Mouse (Mus musculus) hindbrain, embryonic 13.5 days (tissue): Measurements from ENCODE around the gene Ppfibp2. TPM values are rescaled to one million over a fixed set of nuclear protein-coding genes. Genes with fewer than 3 reads are reported as not detected.

Experiments
- ATAC-seq: fragments of 200-750 bp; cut with Nextera tagmentation; 2 replicates; pipeline ENCODE4 v1.8.0; 2017; ENCODE audit warnings: moderate TSS enrichment; ENCODE audit not compliant: low FRiP score
- H3K27ac ChIP-seq: fragments of 300-500 bp; sonication (generic); 2 replicates; pipeline ENCODE4 v1.5.1; 2015; ENCODE audit warnings: inconsistent platforms, mild to moderate bottlenecking, moderate library complexity
- H3K27me3 ChIP-seq: fragments of 300-500 bp; sonication (generic); 2 replicates; pipeline ENCODE4 v1.6.1; 2015; ENCODE audit warnings: mild to moderate bottlenecking, inconsistent platforms
- H3K36me3 ChIP-seq: fragments of 300-500 bp; sonication (generic); 2 replicates; pipeline ENCODE4 v1.6.1; 2015; ENCODE audit warnings: mild to moderate bottlenecking, inconsistent platforms
- H3K4me1 ChIP-seq: fragments of 300-500 bp; sonication (generic); replicated peaks from 2 replicates; pipeline ENCODE4 v1.6.1; 2015; ENCODE audit warnings: inconsistent platforms
- H3K4me2 ChIP-seq: fragments of 300-500 bp; sonication (generic); 2 replicates; pipeline ENCODE4 v1.6.1; 2015; ENCODE audit warnings: inconsistent platforms, mild to moderate bottlenecking, moderate library complexity
- H3K4me3 ChIP-seq: fragments of 300-500 bp; sonication (generic); 2 replicates; pipeline ENCODE4 v1.5.1; 2015; ENCODE audit warnings: mild to moderate bottlenecking, inconsistent platforms
- H3K9ac ChIP-seq: fragments of 300-500 bp; sonication (generic); 2 replicates; pipeline ENCODE4 v1.6.1; 2015; ENCODE audit warnings: mild to moderate bottlenecking, inconsistent platforms
- H3K9me3 ChIP-seq: fragments of 300-500 bp; sonication (generic); 2 replicates; pipeline ENCODE4 v1.6.1; 2016; ENCODE audit warnings: inconsistent platforms
- WGBS: fragments of 180-500 bp; shearing (Covaris S2); methylation state at CpG from one replicate; pipeline ENCODE4 v1.1.7; 2015; 5-methylcytosine and 5-hydroxymethylcytosine counted together
- polyA plus RNA-seq: library from polyadenylated mRNA; unstranded; fragments of >200 nt; fragmentation: Nextera tagmentation; extraction: Ambion mirVana; gene quantifications from 2 replicates; pipeline ENCODE4 v1.2.1, GENCODE M21; 2015

Ppfibp2 gene
- polyA plus RNA-seq, 1 experiment from 2014 or later = 2.4 TPM

GRCm38 (mm10) chr7:107619225-107619624, 24.2 kb downstream of the Ppfibp2 start:
- Histone ChIP-seq H3K9me3 (no peaks in the 10 kb centered on the region), H3K9ac (no peak overlapping the region), H3K27ac (no peak overlapping the region), H3K4me2 (no peak overlapping the region), H3K36me3 (no peaks in the 10 kb centered on the region), H3K4me1 (no peaks in the 10 kb centered on the region), H3K27me3 (no peaks in the 10 kb centered on the region), H3K4me3 (no peak overlapping the region)
- WGBS = 81% methylated on average over 4 of the region's 4 CpGs
- ATAC-seq = no peak

DNA sequence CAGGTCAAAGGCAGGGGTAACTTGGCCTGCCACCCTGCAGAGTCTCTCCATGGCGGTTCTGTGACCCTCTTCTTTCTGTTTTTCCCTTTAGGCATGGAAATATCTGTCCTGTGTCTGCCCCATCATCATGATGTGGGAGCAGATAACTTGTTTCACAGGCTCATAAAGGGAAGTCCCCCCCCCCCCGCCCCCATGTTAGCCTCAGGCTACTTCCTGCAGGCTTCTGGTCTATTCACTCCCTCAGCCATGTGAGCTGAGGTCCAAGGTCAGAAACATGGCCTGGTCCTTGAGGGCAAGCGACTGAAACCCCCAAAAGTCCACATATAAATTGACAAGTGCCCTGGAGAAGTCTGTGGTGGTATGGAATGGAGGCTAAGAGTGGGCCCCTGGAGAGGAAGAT, 25.1 kb downstream of the Ppfibp2 start:
- Histone ChIP-seq H3K4me2 (no peak overlapping the region), H3K4me3 (no peak overlapping the region), H3K27ac (no peak overlapping the region), H3K4me1 (no peaks in the 10 kb centered on the region), H3K36me3 (no peaks in the 10 kb centered on the region), H3K9me3 (no peaks in the 10 kb centered on the region), H3K27me3 (no peaks in the 10 kb centered on the region), H3K9ac (no peak overlapping the region)
- no peak for ATAC-seq
- 80% methylated on average over 3 of the region's 3 CpGs for WGBS

- H3K27me3 ChIP-seq = no peaks in the 10 kb centered on the region
- no peak overlapping the region for H3K4me2 ChIP-seq
- no peaks in the 10 kb centered on the region for H3K36me3 ChIP-seq
- no peak overlapping the region for H3K9ac ChIP-seq
- no peaks in the 10 kb centered on the region for H3K9me3 ChIP-seq
- H3K27ac ChIP-seq = no peak overlapping the region
- 71% methylated on average over 3 of the region's 3 CpGs for WGBS
- no peaks in the 10 kb centered on the region for H3K4me1 ChIP-seq
- H3K4me3 ChIP-seq = no peak overlapping the region
- no peak for ATAC-seq
These were observed 29.4 kb downstream of the Ppfibp2 start for GRCm38 (mm10) chr7:107624432-107624831.

DNA sequence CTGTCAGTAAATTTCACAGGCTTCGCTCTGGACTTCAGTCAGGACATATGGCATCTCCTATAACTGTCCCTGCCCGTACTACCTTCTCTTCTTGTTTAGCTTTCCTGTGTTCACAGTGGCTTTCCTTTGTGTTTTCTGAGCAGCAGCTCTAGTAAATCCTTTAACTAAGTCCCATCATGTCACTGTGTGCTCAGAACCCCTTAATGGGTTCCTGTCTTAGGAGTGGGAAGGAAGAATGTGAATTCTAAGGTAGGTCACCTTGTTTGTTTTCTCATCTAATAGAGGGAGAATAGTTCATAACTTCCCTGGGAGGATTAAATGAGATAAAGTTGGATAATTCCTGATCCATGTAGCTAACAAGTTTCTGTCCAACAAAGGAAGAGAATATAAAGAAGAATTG, 30.1 kb downstream of the Ppfibp2 start, which contains the start of gene 5330417H12Rik:
TSS of gene 5330417H12Rik (minus strand) at position 101 of the 400 bp plus-strand sequence.
- Histone ChIP-seq H3K27ac (no peak within 1 kb of the TSS), H3K4me2 (no peak within 1 kb of the TSS), H3K27me3 (no peaks in the 10 kb centered on the region), H3K9me3 (no peaks in the 10 kb centered on the region), H3K4me3 (no peak within 1 kb of the TSS), H3K9ac (no peak within 1 kb of the TSS), H3K36me3 (no peaks in the 10 kb centered on the region), H3K4me1 (no peaks in the 10 kb centered on the region)
- 87% methylated on average over 2 of the region's 2 CpGs for WGBS
- no peak for ATAC-seq

- H3K9me3 ChIP-seq = no peaks in the 10 kb centered on the region
- H3K4me3 ChIP-seq = no peak overlapping the region
- no peak overlapping the region for H3K27ac ChIP-seq
- no peak overlapping the region for H3K4me2 ChIP-seq
- no peaks in the 10 kb centered on the region for H3K4me1 ChIP-seq
- no peak for ATAC-seq
- H3K27me3 ChIP-seq = no peaks in the 10 kb centered on the region
- no peak overlapping the region for H3K9ac ChIP-seq
- 89% methylated on average over 6 of the region's 6 CpGs for WGBS
- no peaks in the 10 kb centered on the region for H3K36me3 ChIP-seq
These were observed 30.8 kb downstream of the Ppfibp2 start for GRCm38 (mm10) chr7:107625781-107626180.

DNA sequence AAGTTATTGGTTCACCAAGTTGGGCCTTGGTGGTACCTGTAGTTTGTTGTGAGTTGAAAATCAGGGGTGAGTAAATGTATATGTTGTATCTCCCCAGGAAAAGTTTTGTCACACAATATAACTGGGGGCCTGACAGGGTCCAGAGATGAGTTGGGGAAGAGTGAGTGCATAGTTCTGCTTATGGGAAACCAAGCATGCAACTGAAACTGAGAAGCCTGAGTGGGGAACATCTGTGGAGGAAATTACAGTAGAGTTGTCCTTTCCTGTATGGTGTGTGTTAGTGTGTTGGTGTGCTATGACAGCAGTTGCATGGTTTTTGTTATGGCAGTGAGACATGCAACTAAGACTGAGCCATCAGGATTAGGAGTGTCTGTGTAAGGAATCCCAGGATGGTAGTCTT, 33.4 kb downstream of the Ppfibp2 start:
- no peak overlapping the region for H3K27ac ChIP-seq
- no peaks in the 10 kb centered on the region for H3K27me3 ChIP-seq
- no peaks in the 10 kb centered on the region for H3K4me1 ChIP-seq
- no peak for ATAC-seq
- no peaks in the 10 kb centered on the region for H3K9me3 ChIP-seq
- H3K36me3 ChIP-seq = no peaks in the 10 kb centered on the region
- H3K4me2 ChIP-seq = no peak overlapping the region
- H3K9ac ChIP-seq = no peak overlapping the region
- H3K4me3 ChIP-seq = no peak overlapping the region

DNA sequence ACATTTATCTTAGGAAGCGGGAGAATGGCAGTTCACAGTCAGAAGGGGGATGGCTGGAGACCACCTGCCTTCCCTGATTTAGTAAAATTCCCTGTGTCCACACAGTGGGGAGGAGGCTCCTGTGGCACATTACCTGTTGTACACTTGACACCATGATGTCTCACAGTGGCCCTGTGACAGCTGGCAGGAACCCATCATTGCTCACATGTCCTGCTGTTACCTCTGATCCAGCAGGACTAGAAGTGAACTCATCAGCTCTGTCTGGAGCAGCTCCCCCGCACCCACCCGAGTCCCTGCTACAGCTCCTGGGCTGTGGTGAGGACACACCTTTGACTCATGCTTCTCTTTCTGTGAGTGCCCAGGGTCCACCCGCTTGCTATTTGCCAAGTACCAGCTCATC, 38.2 kb downstream of the Ppfibp2 start:
- H3K36me3 ChIP-seq = no peaks in the 10 kb centered on the region
- no peak overlapping the region for H3K9ac ChIP-seq
- H3K9me3 ChIP-seq = no peaks in the 10 kb centered on the region
- no peak overlapping the region for H3K27ac ChIP-seq
- no peak overlapping the region for H3K4me3 ChIP-seq
- no peak overlapping the region for H3K4me2 ChIP-seq
- H3K27me3 ChIP-seq = no peaks in the 10 kb centered on the region
- ATAC-seq = no peak
- H3K4me1 ChIP-seq = no peaks in the 10 kb centered on the region
- WGBS = 89% methylated on average over 4 of the region's 4 CpGs

DNA sequence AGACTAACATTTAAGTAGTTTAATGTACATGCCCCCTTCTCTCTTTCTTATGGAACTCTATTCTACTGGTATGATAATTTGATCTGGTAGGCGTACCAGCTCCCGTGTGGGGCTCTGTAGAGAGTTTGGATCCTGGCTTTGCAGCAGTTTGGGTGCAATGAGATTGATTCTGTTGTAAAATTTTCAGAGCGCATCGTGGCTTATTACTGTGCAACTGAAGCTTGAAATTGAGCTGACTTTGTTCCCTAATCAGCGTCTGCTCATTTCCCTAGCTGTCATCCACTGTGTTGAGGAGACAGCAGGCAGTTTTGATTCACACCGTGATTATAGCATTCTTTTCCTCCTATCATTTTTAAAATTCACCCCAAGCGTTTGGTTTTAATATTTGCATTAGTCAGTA, 42.4 kb downstream of the Ppfibp2 start:
- H3K9me3 ChIP-seq = no peaks in the 10 kb centered on the region
- H3K4me1 ChIP-seq = no peaks in the 10 kb centered on the region
- H3K27ac ChIP-seq = no peak overlapping the region
- 84% methylated on average over 7 of the region's 7 CpGs for WGBS
- H3K27me3 ChIP-seq = no peaks in the 10 kb centered on the region
- no peak overlapping the region for H3K9ac ChIP-seq
- ATAC-seq = 0 out of 2 replicates have a peak, but pooled peaks have one; percentile 52
- H3K36me3 ChIP-seq = no peaks in the 10 kb centered on the region
- no peak overlapping the region for H3K4me3 ChIP-seq
- no peak overlapping the region for H3K4me2 ChIP-seq

DNA sequence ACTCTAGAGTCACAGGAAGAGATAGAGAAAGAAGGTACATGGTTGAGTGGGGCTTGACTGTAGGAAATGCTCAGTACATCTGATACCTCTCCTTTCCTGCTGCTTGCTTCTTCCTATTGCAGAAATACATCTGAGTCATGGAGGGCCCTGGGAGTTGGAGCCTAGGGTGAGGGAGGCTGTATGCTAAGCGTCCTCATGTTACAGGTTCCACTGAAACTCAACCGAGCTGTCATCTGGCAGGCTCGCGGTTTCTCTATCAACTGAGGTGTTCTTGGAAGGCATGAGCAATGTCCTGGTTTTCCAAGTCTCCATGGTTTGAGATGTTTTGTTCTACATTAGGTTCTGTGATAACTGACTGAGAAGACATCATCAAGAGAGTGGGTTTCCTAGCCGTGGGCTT, 43.0 kb downstream of the Ppfibp2 start:
- no peaks in the 10 kb centered on the region for H3K9me3 ChIP-seq
- H3K9ac ChIP-seq = no peak overlapping the region
- no peak overlapping the region for H3K27ac ChIP-seq
- H3K36me3 ChIP-seq = no peaks in the 10 kb centered on the region
- ATAC-seq = no peak
- H3K4me2 ChIP-seq = no peak overlapping the region
- no peak overlapping the region for H3K4me3 ChIP-seq
- 90% methylated on average over 5 of the region's 5 CpGs for WGBS
- no peaks in the 10 kb centered on the region for H3K4me1 ChIP-seq
- H3K27me3 ChIP-seq = no peaks in the 10 kb centered on the region

GRCm38 (mm10) chr7:107642586-107643275, 47.7 kb downstream of the Ppfibp2 start:
- Histone ChIP-seq H3K4me1 (no peaks in the 10 kb centered on the region), H3K9ac (no peak overlapping the region), H3K27ac (no peak overlapping the region), H3K9me3 (0 out of 2 replicates have a peak, but pooled peaks cover 3% of the 10 kb centered on the region), H3K36me3 (no peaks in the 10 kb centered on the region), H3K27me3 (no peaks in the 10 kb centered on the region), H3K4me2 (no peak overlapping the region), H3K4me3 (no peak overlapping the region)
- ATAC-seq = 0 out of 2 replicates have a peak, but pooled peaks have one; percentile 57
- 77% methylated on average over 7 of the region's 7 CpGs for WGBS

DNA sequence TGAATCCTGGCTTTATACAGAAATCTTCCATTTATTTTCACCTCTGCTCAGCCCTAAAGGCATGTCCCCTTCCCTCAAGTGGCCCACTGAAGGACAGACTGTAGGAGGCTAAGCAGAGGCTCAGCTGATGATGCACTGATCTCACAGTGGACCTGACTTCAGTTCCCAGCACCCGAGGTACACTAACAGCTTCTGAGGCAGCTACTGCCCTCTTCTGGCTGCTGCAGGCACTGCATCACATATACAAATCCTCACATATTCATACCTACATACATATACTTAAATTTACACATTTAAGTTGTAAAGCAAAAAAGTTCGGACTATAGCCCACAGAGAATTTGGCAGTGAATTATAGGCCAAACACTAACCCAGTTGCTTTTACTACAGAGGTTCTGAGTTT, 50.0 kb downstream of the Ppfibp2 start:
- H3K9me3 ChIP-seq = 0 out of 2 replicates have a peak, but pooled peaks cover 3% of the 10 kb centered on the region
- H3K27me3 ChIP-seq = no peaks in the 10 kb centered on the region
- 91% methylated on average over 2 of the region's 2 CpGs for WGBS
- no peak overlapping the region for H3K9ac ChIP-seq
- no peak overlapping the region for H3K4me2 ChIP-seq
- H3K4me3 ChIP-seq = no peak overlapping the region
- ATAC-seq = no peak
- no peak overlapping the region for H3K27ac ChIP-seq
- H3K4me1 ChIP-seq = no peaks in the 10 kb centered on the region
- H3K36me3 ChIP-seq = no peaks in the 10 kb centered on the region

DNA sequence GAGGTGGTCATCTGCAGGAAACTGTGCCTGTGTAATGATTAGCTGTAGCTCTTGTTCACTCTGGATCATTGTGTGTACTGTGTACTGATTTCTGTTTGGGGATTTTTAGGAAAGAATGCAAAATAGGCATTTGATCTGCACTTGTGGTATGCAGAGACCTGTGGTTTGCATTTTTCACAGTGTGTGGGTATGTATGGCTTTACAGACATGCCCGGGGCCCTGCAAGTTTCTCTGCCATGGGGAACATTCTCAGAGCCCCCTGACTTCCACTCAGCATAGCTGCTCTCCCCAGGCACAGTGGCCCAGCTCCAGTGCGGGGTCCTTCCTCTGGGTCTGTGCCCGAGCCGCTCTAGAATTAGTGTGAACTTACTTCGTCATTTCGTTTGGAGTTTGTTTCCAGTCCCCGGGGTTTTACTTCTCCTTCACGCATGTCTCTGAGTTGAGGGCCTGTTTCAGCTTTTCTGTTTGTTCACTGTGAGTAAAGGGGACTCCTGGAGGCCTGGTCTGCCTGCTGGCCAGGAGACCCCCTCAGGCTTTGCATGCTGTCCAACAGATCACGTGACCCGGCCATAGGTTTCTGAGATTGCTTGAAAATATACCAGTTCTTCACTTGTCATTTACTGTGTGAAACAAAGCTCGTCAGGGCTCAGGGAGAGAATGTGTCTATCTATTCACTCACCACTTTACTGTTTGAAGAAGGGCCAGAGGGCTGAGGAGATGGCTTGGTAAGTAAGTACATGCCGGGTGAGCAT, 54.1 kb downstream of the Ppfibp2 start:
- H3K4me3 ChIP-seq = no peak overlapping the region
- no peak overlapping the region for H3K9ac ChIP-seq
- 88% methylated on average over 12 of the region's 12 CpGs for WGBS
- H3K36me3 ChIP-seq = no peaks in the 10 kb centered on the region
- no peak overlapping the region for H3K4me2 ChIP-seq
- H3K9me3 ChIP-seq = 0 out of 2 replicates have a peak, but pooled peaks cover 3% of the 10 kb centered on the region
- no peaks in the 10 kb centered on the region for H3K27me3 ChIP-seq
- H3K4me1 ChIP-seq = no peaks in the 10 kb centered on the region
- ATAC-seq = no peak
- H3K27ac ChIP-seq = no peak overlapping the region

- H3K9me3 ChIP-seq = 0 out of 2 replicates have a peak, but pooled peaks cover under 1% of the 10 kb centered on the region
- 86% methylated on average over 7 of the region's 7 CpGs for WGBS
- no peaks in the 10 kb centered on the region for H3K36me3 ChIP-seq
- H3K27me3 ChIP-seq = no peaks in the 10 kb centered on the region
- H3K4me1 ChIP-seq = no peaks in the 10 kb centered on the region
- H3K9ac ChIP-seq = no peak overlapping the region
- no peak overlapping the region for H3K4me2 ChIP-seq
- no peak overlapping the region for H3K27ac ChIP-seq
- no peak for ATAC-seq
- H3K4me3 ChIP-seq = no peak overlapping the region
These were observed 55.0 kb downstream of the Ppfibp2 start for GRCm38 (mm10) chr7:107649990-107650389.
